Mouse (Mus musculus): ENCODE measurements at regions not wholly inside any gene's neighbourhood (a gene's known extent, or its start where the extent isn't known, plus 50 kb on each side); places are given as distances from the start of the nearest gene placed in this dataset.

DNA sequence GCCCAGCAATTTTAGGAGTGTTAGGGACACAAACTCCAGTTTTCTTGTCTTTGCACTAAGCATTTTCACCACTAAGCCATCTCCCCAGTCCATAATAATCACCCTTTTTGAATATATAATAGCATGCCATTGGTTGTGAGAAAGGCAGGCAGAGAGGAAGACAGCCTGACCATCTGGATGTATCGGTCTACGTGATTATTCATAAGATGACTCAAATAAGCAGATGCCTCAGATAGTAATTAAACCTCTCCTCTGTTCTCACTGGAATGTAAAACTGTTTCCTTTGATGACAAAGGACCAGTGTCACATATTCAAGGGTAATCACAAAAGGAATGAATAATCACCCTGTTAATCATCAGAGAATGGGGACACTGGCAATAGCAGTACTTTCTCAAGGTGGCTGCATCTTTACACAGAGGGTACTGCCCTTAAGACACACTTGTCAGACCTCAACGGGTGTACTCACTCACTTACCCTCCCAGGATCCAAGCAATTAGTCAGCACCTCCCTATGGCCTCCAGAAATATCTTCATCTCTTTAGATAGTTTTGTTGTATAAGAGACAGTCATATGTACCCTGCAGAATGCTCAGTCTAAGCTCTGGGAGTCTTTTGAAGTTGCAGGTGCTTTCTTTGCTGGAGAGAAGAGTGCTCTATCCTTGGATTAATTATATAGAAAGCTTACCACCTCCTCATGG is 826.0 kb upstream of the Ddx18 start:
- H3K9ac ChIP-seq (replicated peaks) = no peak overlapping the region
- H3K4me2 ChIP-seq (replicated peaks) = no peak overlapping the region
- H3K27ac ChIP-seq = no peak overlapping the region
- no peaks in the 10 kb centered on the region for H3K36me3 ChIP-seq
- 0 out of 2 replicates have a peak, but pooled peaks have one; percentile 34 for ATAC-seq
- 67% methylated on average over 3 of the region's 3 CpGs for WGBS
- H3K4me3 ChIP-seq (replicated peaks) = no peak overlapping the region
- no peaks in the 10 kb centered on the region for H3K9me3 ChIP-seq
- H3K27me3 ChIP-seq = no peaks in the 10 kb centered on the region
- H3K4me1 ChIP-seq (replicated peaks) = 0 out of 2 replicates have a peak, but pooled peaks cover 3% of the 10 kb centered on the region

DNA sequence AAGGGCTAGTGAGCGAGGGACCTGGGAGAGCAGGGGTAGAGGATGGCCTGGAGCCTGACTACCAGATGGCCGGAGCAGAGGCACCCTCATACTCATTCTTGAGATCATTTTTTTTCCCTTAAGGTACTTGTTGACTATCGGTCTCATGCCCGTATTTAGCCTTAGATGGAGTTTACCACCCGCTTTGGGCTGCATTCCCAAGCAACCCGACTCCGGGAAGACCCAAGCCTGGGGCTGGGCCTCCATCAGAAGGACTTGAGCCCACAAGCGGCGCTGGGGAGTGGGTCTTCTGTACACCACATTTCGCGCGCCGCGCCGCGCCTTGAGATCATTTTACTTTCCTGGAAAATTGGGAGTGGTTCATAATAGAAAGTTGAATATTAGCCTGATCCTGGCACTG is 789.2 kb upstream of the Ddx18 start:
- Histone ChIP-seq H3K4me3 (replicated peaks) (no peak overlapping the region), H3K9me3 (peaks cover 3% of the 10 kb centered on the region; the same call in 1 of the 2 replicates), H3K4me2 (replicated peaks) (no peak overlapping the region), H3K9ac (replicated peaks) (no peak overlapping the region), H3K4me1 (replicated peaks) (no peaks in the 10 kb centered on the region), H3K27me3 (no peaks in the 10 kb centered on the region), H3K36me3 (no peaks in the 10 kb centered on the region), H3K27ac (no peak overlapping the region)
- peak; percentile 82; the same call in 1 of the 2 replicates for ATAC-seq
- 90% methylated on average over 16 of the region's 16 CpGs for WGBS

DNA sequence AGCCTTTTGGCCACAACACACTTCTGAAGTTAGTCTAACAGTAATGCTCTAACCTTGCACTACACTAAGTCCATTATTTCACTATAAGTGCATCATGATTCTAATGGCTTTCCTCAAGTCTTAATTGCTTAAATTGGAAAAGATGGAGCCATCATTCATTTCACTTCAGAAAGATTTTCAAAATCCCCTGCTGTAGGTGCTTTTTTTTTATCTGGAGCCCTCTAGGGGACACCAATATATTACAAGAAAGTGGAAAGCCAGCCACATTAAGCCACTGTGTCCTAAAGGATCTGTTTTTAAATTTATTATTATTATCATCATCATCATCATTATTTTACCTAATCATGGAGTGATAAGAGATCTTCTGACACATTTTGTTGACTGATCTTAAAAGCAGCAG is 783.7 kb upstream of the Ddx18 start:
- Histone ChIP-seq H3K4me2 (replicated peaks) (no peak overlapping the region), H3K27ac (no peak overlapping the region), H3K36me3 (no peaks in the 10 kb centered on the region), H3K27me3 (no peaks in the 10 kb centered on the region), H3K9ac (replicated peaks) (no peak overlapping the region), H3K9me3 (no peaks in the 10 kb centered on the region), H3K4me1 (replicated peaks) (no peaks in the 10 kb centered on the region), H3K4me3 (replicated peaks) (no peak overlapping the region)
- ATAC-seq = no peak

DNA sequence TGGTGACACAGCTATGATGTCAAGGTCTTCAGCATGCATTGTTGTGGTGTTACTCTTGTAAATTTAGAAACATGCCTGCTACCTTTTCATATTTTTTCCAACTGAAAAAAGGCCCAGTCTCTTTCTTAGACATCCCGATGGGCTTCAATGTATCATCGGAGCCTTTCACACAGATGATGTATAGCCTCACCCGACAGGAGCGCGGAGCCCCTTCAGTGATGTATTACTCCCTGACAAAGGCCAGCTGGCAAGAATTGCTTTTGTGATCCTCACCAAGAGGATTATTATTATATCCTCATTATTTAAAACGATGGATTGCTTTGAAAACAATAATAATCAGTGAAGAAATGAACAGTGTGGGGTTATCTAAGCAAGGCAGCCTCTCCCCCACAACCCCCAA is 765.5 kb upstream of the Ddx18 start:
- no peak overlapping the region for H3K9ac ChIP-seq (replicated peaks)
- no peaks in the 10 kb centered on the region for H3K9me3 ChIP-seq
- WGBS = 86% methylated on average over 6 of the region's 6 CpGs
- no peak overlapping the region for H3K27ac ChIP-seq
- H3K27me3 ChIP-seq = no peaks in the 10 kb centered on the region
- H3K36me3 ChIP-seq = no peaks in the 10 kb centered on the region
- ATAC-seq = no peak
- no peak overlapping the region for H3K4me3 ChIP-seq (replicated peaks)
- no peaks in the 10 kb centered on the region for H3K4me1 ChIP-seq (replicated peaks)
- no peak overlapping the region for H3K4me2 ChIP-seq (replicated peaks)

DNA sequence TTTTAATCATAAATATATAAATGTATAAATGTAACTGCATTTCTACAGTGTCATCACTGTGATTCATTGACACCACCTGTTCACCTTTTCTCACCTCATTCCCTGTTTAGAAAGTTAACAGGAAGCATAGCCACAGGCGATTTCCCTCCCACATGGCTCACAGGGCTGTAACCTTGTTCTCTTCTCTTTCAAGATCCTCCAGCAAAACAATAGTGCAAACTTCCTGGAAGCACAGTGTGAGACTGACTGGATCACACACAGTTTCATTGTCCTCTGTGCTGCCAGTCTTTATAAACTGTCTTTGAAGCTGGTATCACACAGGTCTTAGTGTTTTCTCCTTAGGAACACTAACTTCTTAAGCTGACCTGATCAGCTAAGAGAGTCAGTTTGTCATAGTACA is 760.5 kb upstream of the Ddx18 start:
- H3K27ac ChIP-seq = no peak overlapping the region
- no peak for ATAC-seq
- WGBS = 41% methylated on average over 1 of the region's 1 CpGs

More for the DNA sequence above, 760.5 kb upstream of the Ddx18 start:
- Histone ChIP-seq H3K36me3 (no peaks in the 10 kb centered on the region), H3K9ac (replicated peaks) (no peak overlapping the region), H3K4me3 (replicated peaks) (no peak overlapping the region), H3K4me2 (replicated peaks) (no peak overlapping the region), H3K9me3 (no peaks in the 10 kb centered on the region), H3K4me1 (replicated peaks) (no peaks in the 10 kb centered on the region), H3K27me3 (no peaks in the 10 kb centered on the region)

Measured in midbrain, embryonic 13.5 days (tissue).